Mouse (Mus musculus) neutrophil, adult 5-6 weeks (primary cell): ENCODE measurements around the gene Slc30a4. TPM values are rescaled to one million over a fixed set of nuclear protein-coding genes. Genes with fewer than 3 reads are reported as not detected.
A peak's percentile ranks its signal among the peaks of the same experiment; 100 is the strongest.

Experiments
- ATAC-seq: fragments of 151-379, 151-347 bp; 2 replicates; pipeline ENCODE4 v1.8.0; 2017; ENCODE audit warnings: mild to moderate bottlenecking, moderate TSS enrichment; ENCODE audit not compliant: insufficient number of reproducible peaks, poor library complexity, low FRiP score, severe bottlenecking; ENCODE audit errors: extremely low read depth
- total RNA-seq: library from RNA; stranded (forward); fragments of 200-1000 nt; gene quantifications from 2 replicates; pipeline ENCODE4 v1.2.3, GENCODE M21; 2017

Gene Slc30a4
- total RNA-seq, 1 experiment from 2014 or later, result 11.4 TPM

DNA sequence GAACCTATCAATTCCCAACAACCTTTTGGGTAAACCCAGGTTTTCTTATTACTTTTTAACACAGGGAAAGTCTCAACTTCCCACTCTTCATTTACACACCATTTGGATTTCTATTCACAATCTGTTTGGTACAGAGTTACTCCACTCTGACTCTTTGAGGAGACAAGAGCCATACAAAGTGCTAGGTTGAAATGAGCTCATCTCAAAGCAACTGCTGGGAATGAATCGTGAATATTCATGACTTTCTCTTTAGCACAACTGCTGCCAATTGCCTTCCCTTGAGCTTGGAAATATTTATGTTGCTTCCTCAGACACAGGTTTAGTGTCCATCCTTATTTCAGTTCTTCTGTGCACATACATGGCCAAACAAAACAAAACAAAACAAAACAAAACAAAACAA, 18.8 kb downstream of the Slc30a4 start:
- ATAC-seq, result no peak

DNA sequence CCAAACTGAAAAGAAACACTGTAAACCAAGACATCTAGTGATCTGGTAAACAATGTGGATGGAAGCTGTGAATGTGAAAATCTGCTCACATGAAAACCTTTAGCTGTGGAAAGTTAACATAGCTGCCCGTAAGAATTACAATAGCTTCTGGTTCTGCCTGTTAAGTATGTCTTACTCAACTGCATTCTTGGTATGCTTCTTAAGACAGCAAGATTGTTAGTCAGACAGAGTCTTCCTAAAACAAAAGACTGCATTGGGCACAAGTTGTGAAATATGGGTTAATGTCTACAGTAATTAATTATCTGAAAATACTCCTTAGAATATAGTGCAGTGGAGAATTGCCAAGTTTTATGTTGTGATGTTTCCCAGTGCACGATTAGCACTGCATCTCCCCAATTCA, 19.9 kb downstream of the Slc30a4 start:
- no peak for ATAC-seq

DNA sequence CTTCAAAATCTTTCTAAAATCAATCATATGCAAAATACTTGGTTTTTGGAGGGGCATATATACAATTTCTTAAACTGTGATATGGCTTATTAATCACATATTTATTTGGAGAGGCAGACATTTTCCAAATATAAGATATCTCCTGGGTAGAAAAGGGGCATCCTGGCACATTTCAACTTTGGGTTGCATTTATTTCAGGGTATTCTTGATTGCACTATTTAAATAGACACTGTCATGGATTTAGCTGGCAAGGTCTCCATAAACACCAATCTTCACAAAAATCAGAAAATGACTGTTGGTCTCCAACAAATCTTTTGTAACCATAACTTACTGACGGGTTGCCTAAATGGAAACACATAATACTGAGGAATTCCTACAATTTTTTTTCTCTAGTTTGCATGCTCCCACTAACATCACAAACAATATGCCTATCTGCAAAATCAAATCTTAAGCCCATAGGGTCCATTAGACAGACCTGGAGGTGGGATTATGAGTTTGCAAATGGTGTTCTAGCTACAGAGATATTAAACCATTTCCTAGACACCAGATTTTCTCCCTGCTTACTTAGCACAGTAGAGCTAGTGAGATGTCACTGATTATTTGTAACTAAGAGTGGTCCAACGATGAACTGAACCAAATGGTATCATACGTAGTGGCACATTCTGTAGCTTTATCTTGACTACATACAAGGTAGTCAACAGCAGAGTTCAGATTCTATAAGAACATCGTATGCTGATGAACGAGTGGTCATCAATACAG, 20.9 kb downstream of the Slc30a4 start:
- ATAC-seq, result peak; percentile 26; the same call in 1 of the 2 replicates

DNA sequence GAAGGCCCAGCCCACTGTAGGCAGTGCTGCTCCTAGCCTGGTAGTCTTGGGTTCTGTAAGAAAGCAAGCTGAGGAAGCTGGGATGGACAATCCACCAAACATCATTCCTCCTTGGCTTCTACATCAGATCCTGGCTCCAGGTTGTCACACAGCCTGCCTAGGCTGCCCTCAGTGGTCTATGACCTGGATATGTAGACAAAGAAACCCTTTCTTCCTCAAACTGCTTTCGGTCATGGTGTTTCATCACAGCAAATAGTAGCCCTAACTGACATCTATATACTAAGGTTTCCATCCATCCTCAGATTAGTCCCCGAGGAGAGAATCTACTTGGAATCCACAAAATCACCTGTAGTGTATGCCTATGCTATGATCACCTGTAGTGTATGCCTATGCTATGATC, 27.3 kb downstream of the Slc30a4 start:
- ATAC-seq, result no peak

DNA sequence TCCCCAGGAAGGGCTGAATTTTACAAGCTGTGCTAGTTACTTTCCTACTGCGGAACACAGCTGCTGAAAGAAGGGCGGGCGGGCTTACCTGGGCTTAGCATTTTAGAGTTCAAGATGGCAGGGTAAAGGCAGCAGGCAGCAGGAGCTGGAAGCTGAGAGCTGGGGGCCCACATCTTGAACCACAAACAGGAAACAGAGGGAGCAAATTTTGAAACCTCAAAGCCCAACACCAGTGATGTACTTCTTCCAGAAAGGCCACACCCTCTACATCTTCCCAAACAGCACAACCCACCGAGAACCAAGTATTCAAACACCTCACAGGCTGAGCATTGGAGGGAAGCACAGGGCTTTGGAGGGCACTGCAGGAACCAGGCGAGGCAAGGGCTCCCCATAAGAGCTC, 29.6 kb downstream of the Slc30a4 start:
- no peak for ATAC-seq

DNA sequence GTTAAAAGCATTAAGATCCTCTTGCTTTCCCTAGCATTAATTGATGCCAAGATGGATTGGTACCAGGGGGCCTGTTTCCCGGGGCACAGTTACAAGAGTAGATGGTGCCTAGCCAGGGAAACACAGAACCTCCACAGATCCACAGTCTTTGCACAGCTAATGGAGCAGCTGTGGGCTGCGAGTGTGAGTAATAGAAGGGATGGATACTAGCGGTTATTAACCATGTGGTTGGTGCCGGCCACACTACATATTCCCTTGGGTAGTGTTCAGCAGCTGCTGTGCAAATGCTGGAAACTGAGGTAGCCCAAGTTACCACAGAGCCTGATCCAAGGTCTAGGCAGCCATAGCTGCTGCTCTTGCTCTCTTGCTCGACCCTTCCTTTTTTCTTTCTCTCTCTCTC, 30.7 kb downstream of the Slc30a4 start:
- ATAC-seq, result no peak

DNA sequence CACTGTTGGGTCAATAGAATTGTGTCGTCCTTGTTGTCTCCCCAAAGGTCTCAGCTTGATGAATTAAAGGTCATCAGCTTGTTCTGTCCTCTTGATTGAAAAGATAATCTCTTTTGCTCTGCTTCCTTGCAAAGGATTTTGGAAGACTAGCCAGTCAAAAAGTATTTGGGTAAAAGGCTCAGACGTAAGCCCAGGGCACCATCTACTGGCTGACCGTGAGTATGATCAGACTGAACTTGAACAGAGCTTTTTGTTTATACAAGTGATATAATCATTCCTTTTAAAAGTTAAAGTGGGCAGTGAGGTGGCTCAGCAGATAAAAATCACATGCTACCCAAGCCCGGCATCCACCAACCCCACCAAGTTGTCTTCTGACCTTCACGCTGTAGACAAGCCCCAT, 34.6 kb downstream of the Slc30a4 start:
- peak; percentile 40; the same call in 1 of the 2 replicates for ATAC-seq

DNA sequence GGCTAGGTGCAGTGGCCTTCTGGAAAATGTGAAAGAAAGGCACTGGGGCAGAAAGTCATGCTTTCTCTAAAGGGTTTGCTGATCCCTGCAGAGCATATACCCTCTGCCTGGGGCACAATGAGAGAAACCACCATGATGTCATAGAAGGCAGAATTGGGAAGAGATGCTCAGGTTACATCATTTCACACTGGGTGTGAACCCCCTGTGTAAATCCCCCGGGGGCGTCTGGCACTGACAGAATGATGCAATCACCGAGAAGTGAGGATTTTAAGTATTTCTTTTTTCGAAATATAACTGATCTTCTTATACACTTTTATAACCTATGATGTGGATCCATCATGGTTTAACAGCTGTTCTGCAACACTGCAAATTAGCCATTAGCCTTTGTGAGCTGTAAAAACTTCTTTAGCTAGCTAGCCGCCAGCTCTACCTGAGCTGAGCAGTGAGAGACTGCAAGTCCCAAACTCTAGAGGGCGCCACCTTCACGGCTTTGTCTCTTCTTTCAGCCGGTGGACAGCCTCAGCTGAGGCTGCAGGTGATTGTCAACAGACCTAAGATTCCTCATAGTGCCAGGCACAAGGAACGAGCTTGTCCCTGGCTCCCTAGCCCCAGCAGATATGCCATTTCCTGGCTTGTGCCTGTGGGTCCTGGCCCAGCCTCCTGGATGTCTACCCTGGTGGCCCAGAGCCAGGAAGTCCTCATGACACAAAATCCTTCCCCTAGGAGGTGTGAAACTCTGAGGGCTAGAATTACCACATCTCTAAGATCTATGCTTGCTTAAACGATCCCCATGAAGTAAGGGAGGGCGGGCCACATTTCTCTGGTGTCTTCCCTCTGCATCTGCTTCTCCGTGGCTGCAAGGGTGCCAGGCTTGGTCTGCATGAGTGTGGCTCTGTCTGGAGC, 36.2 kb downstream of the Slc30a4 start:
- ATAC-seq, result peak; percentile 88

DNA sequence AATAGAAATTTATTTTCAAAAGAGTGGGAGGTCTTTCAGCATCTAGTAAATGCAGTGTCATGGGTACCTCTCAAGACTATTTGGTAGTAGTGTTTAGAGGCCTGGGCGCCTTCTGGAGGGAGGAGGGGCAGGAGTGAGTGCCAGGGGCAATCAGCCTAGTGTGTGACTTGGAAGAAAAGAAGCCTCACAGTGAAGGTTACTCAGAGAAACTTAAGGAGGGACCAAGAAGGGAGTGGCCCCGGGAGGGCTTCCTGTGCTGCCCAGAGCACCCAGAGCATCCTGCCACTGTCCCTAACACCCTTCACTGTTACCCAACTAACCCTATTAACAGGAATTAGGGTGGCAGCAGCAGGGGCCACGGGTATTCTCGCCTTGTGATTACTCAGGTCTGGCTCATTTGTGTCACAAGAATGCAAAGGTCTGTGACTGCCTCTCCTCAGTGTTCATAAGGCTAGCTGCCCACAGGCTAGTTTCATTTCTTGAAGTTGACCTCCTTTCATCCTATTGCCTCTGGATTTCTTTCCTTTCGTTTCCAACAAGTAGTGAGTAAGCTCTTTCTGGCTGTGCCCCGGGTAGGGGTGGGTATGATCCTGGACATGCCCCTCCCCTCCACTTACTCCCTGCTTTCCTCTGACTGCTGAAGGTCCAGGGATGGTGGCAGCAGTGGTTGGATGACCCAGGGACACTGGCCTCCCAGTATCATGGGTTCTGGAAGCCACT, 37.0 kb downstream of the Slc30a4 start:
- no peak for ATAC-seq

DNA sequence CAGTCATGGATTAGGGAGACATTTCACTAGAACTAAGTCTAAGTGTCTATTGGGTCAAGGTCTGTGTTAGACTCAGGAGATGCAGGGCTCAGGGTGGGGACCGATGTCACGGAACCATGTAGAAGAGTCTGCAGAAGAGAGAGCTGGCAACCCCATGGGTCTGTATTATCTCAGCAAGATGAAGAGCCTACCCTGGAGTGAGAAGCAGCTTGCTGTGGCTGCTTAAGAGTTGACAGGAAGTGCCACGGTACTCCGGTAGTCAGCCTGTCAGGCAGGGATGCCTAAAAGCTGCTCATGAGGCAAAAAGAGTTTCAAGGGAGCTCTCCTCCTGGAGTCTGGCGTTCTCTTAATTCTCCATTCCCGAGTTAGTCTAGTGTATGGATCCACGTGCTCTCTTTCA, 42.6 kb downstream of the Slc30a4 start:
- no peak for ATAC-seq

DNA sequence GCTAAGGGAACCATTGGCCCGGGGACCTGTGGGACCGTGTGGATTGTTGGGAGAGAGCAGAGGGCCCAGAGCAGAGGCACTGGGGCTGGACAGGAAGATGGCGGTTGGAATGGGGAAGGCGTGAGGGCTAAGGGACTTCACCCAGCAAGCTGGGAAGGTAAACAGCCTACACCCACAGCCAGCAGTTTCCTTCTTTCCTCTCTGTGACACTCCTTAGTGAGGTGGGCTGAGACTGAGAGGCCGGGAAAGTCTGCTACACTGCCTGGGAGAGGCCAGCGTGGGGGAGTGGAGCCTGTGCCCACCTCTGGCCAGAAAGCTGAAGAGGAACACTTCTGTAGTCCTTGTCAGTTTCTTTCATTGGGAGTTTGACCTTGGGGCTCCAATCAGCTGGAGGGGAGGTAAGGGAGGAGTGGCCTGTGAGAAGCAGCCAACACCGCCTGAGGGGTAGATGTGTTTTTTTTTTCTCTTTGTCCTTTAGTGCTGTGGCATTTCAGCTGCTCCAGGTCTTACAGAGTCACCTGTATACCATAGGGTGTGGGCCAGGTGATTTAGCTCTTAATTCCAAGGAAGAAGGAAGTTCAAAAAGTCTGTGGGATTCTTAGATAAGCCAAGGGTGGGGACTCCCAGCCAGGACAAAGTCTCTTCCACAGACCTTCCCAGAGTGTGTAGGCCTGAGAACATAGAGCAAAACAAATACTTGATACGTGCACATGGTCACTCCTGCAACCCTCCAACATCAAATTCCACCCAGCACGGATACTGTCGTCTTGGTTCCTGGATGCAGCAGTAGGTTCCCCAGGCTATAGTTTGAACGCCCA, 44.5 kb downstream of the Slc30a4 start:
- no peak for ATAC-seq

DNA sequence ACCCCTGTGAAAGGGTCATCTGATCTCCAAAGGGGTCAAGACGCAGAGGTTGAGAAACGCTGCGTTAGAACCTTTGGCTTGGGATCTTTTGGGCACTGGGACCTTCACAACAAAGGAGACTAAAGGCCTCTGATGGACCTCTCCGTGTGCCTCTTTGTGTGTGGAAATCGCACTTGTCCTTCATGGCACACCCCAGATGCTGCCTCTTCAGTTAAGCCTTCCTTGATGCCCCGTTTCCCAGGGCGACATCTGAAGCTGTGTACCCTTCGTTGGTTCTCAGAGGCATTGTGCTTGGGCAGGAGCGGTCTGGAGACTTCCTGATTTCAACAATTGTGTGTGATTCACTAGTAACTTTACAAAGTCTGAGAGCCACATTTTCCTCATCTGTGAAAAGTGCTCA, 45.7 kb downstream of the Slc30a4 start:
- ATAC-seq, result no peak

DNA sequence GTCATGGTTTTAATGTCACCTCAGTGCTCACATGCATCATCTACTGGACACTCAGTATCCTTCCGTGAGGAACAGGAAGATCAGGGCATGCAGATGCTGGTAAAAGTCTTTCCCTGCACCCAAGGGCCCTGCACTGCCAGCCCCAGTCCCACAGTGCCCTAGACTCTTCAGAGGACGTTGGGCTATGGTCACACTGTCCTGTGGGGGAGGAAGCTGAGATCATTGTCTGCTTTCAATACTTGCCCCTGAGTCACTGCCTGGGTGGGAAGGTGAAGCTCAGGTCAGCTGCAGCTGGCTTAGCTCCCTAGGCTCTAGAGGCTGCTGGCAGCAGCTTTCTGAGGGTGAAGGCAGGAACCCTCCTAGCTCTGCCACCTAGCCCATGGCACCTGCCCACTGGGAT, 46.4 kb downstream of the Slc30a4 start:
- no peak for ATAC-seq

DNA sequence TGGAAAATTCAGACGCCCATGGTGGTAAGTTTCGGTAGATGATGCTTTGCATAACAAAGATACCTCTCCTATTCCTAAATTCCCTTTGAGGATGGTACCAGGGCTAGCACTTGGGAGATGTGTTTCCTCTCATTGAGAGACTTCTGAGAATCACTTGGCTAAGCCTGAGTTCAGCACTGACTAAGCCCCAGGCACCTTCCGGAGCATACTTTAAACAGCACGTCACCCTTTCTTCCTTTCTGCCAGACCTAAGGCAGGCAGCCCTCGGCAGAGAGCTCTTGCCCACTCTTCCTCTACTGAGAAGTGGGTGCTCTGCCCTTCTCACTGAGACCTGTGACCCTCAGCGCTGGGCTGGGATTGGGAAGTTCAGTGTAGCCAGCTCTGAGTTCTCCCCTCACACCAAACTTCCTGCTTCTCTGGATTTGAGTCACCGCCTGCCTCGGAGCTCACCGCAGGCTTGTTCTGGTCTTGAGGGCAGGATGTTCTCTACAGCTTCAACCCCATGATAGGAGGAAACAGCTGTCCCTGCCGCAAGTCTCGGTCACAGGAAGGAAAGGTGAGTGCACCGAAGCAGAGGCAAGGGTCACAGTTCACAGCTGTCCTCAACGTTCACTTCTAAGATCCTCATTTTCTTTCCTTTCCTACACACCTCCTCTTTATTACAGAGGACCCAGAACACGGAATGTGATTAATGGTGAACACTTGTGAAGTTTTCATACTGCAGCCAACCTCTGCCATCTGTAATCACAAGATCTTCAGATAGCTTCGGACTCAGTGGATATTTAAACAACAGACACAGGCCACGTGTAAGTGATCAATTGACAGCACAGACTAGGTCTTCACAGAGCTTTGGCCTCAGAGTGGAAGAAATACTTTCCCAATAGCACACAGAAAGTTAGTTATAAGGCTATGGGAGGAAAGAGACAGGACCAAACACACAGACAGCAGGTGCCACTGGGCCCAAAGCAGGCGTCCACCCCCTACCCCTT, 50.1 kb downstream of the Slc30a4 start:
- peak; percentile 97 for ATAC-seq

DNA sequence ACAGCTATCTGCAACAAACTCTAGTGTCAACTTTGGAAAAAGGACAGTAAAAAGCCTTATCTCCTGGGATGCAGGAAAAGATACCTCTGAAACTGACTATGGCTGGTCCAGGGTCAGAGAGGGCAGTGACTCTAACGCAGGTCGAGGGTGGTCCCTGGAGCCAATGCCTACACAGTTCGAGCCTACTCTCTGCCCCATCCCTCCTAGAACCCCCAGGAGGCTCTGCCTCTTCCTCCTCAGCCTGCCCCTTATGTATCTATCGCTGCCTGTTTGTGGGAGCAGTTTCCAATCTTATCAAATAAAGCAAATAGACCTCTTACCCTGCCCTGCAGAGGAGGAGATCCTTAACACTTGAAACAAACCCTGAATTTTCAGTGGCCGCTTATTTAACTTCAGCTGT, 63.8 kb downstream of the Slc30a4 start:
- ATAC-seq, result no peak

DNA sequence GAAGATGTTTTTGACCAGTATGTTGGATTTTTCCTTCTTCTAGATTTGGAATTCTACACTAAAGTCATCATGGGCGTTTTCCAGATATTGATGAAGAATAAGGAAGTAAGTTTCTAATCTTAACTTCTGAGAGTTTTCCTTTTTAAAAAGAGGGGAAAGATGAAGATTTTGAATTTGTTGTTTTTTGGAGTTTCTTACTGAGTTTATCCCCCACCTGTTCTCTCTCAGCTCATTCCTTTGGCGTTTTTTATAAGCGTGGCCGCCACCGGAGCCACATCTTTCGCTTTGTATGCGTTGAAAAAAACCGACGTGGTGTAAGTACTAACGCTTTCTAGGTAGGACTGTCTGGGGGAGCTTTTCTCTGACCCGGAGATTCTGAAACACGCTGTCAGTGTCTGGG, 64.4 kb downstream of the Slc30a4 start:
- no peak for ATAC-seq

DNA sequence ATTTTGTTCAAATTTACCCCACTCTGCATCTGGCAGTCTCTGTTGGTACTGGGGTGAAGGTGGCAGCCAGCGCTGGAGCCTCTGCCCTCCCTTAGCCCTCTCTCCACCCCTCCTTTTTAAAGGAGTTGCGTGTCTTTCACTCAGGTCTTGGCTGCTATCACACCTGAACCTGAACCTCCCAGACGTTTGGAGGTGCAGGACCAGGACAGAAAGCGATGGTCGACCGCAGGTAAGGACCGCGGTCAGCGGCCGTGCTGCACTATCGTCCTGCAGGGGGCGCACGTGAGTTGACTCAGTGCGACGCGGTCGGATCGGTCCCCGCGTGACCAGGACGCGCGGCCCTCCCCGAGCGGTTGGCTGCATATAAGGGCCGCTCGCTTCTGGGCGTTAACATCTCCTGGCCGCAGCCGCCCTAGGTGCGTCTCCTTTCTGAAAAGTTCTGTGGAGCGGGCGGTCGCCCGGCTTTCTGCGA, 64.9 kb downstream of the Slc30a4 start:
- peak; percentile 98 for ATAC-seq

DNA sequence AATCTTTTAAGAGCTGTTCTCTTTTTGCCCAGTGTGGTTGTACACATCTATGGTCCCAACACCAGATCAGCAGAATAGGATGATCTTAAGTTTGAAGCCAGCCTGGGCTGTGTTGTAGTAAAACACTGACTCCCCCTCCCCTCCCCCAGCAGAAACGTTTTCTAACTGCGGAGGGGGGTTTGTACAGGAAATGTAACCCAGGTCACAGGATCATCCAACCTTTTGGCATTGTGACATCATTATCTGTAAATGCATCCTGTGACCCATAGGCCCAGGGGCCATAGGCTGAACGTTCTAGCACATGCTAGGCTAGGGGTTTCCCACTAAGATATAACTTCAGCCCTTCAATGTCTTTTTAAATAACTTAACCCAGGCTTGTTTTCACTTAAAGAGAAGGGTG, 65.8 kb downstream of the Slc30a4 start, which contains the start of gene AA467197:
Gene AA467197, plus strand, starts transcription at position 301 of the 400 bp plus-strand sequence.
- ATAC-seq, result no peak
